8 mouse cellular contexts compared by ENCODE assay signal in genomic region chr2:84774751-84775150, GRCm38 (mm10). TPM values are rescaled to one million over a fixed set of nuclear protein-coding genes. Genes with fewer than 3 reads are reported as not detected.
DNase-seq lines count a peak whose midpoint lies in the region; ATAC-seq and TF ChIP-seq lines count a peak whose summit lies in the region.

No protein-coding gene starts in this region.

- 1% methylated on average over 15 of the region's 15 CpGs for WGBS in embryonic facial prominence, embryonic 10.5 days
- 24% methylated on average over 15 of the region's 15 CpGs for WGBS in liver, embryonic 16.5 days (ENCODE audit: insufficient replicate concordance)
- 11% methylated on average over 15 of the region's 15 CpGs for WGBS in olfactory bulb, adult 2 months

- DNase-seq in layer of hippocampus, adult 9-11 months, result peak; percentile 8
- DNase-seq in layer of hippocampus, adult 8-10 months (ENCODE audit: low spot score in 2 of 2), result no peak
- DNase-seq in embryonic facial prominence, embryonic 10.5 days (ENCODE audit: low spot score), result peak; percentile 87
- peak; percentile 83 for DNase-seq in heart, adult 8-10 months (ENCODE audit: low spot score)
- peak; percentile 48 for DNase-seq in kidney, adult 18-20 months

- no peak overlapping the region for H3K9ac ChIP-seq in liver, embryonic 16.5 days (ENCODE audit: low read depth, low read length)

- TF ChIP-seq CTCF in olfactory bulb, adult 2 months (IDR thresholded peaks at IDR 0.05; ENCODE audit: insufficient read depth, low read depth, low read length), result no peak

- H3K9me3 ChIP-seq in embryonic facial prominence, embryonic 10.5 days, result no peaks in the 10 kb centered on the region
- no peaks in the 10 kb centered on the region for H3K9me3 ChIP-seq in liver, embryonic 16.5 days (replicated peaks; ENCODE audit: control insufficient read depth, low read length)

- H3K27ac ChIP-seq in embryonic facial prominence, embryonic 10.5 days (replicated peaks), result peak overlapping the region; percentile 86
- H3K27ac ChIP-seq in liver, embryonic 16.5 days (ENCODE audit: low read length), result no peak overlapping the region
- H3K27ac ChIP-seq in olfactory bulb, adult 2 months (ENCODE audit: insufficient read depth, low read depth, low read length), result no peak overlapping the region

- peaks cover 28% of the 10 kb centered on the region for H3K4me1 ChIP-seq in embryonic facial prominence, embryonic 10.5 days
- no peaks in the 10 kb centered on the region; the same call in none of the 2 replicates for H3K4me1 ChIP-seq in liver, embryonic 16.5 days (ENCODE audit: control insufficient read depth, low read depth, low read length)
- H3K4me1 ChIP-seq in olfactory bulb, adult 2 months (ENCODE audit: control insufficient read depth, insufficient read depth, low read length), result peaks cover 10% of the 10 kb centered on the region

- no peaks in the 10 kb centered on the region for H3K27me3 ChIP-seq in embryonic facial prominence, embryonic 10.5 days (replicated peaks; ENCODE audit: low read depth, poor library complexity, severe bottlenecking)
- peaks cover 29% of the 10 kb centered on the region for H3K27me3 ChIP-seq in liver, embryonic 16.5 days (ENCODE audit: control insufficient read depth, insufficient read depth, low read depth, low read length)

- peak overlapping the region; percentile 54 for H3K4me3 ChIP-seq in embryonic facial prominence, embryonic 10.5 days
- H3K4me3 ChIP-seq in liver, embryonic 16.5 days (ENCODE audit: low read depth, low read length), result peak overlapping the region; percentile 23
- H3K4me3 ChIP-seq in olfactory bulb, adult 2 months (ENCODE audit: insufficient read depth, low read depth, low read length), result peak overlapping the region; percentile 4; the same call in 1 of the 2 replicates

- peak overlapping the region; percentile 15 for H3K4me2 ChIP-seq in liver, embryonic 16.5 days (ENCODE audit: low read depth, low read length)

- TF ChIP-seq POLR2A in olfactory bulb, adult 2 months (IDR thresholded peaks at IDR 0.05; ENCODE audit: insufficient read depth, low read depth, low read length), result no peak

- no peaks in the 10 kb centered on the region for H3K36me3 ChIP-seq in embryonic facial prominence, embryonic 10.5 days (replicated peaks)
- H3K36me3 ChIP-seq in liver, embryonic 16.5 days (ENCODE audit: control insufficient read depth, insufficient read depth), result no peaks in the 10 kb centered on the region

- peak; percentile 79 for ATAC-seq in liver, embryonic 16.5 days (ENCODE audit: low read depth)
- ATAC-seq in megakaryocyte progenitor cell, adult 5-6 weeks (replicated peaks; ENCODE audit: poor library complexity), result no peak

RNA-seq across cellular contexts. Expression of gene Serping1, which starts 0.5 kb away (rescaled TPM):
- total RNA-seq in layer of hippocampus, adult 8-10 months (2022), result 10 to 100 TPM in 2 of 4 experiments, 1 to 10 TPM in 2; 6.2 to 16.4 (median 10.8) TPM
- polyA plus RNA-seq in embryonic facial prominence, embryonic 10.5 days (2016; fragmentation: Nextera tagmentation; extraction: Ambion mirVana), result 16.6 and 18.7 TPM in 2 replicates
- 10 to 100 TPM; 58.4 to 76.5 (median 69.2) TPM for total RNA-seq in heart, adult 8-10 months (2022)
- polyA plus RNA-seq in liver, embryonic 16.5 days (2015; fragmentation: Nextera tagmentation; extraction: Ambion mirVana), result 119 and 133 TPM in 2 replicates
- not detected in 2 replicates for polyA plus RNA-seq in olfactory bulb, adult 2 months (2012; ENCODE audit: insufficient read depth, insufficient read length, low replicate concordance, missing spikeins)
- total RNA-seq in megakaryocyte progenitor cell, adult 5-6 weeks (2015), result 0.22 TPM in 1 of 2 replicates, not detected in the other
- total RNA-seq in megakaryocyte progenitor cell, adult 5-6 weeks (2017), result not detected in 2 replicates

RNA-seq across cellular contexts. Expression of gene Ube2l6, which starts 23.9 kb away (rescaled TPM):
- 1 to 10 TPM; 5.2 to 9.3 (median 5.6) TPM for total RNA-seq in layer of hippocampus, adult 8-10 months (2022)
- polyA plus RNA-seq in embryonic facial prominence, embryonic 10.5 days (2016; fragmentation: Nextera tagmentation; extraction: Ambion mirVana), result 22.7 and 25.8 TPM in 2 replicates
- total RNA-seq in heart, adult 8-10 months (2022), result 10 to 100 TPM; 11.8 to 37.6 (median 13.6) TPM
- polyA plus RNA-seq in liver, embryonic 16.5 days (2015; fragmentation: Nextera tagmentation; extraction: Ambion mirVana), result 486 and 542 TPM in 2 replicates
- not detected in 2 replicates for polyA plus RNA-seq in olfactory bulb, adult 2 months (2012; ENCODE audit: insufficient read depth, insufficient read length, low replicate concordance, missing spikeins)
- 9.6 and 11.2 TPM in 2 replicates for total RNA-seq in megakaryocyte progenitor cell, adult 5-6 weeks (2015)
- 8.5 and 12.7 TPM in 2 replicates for total RNA-seq in megakaryocyte progenitor cell, adult 5-6 weeks (2017)

RNA-seq across cellular contexts. Expression of gene Gm19426, which starts 31.3 kb away (rescaled TPM):
- 1 to 10 TPM; 1.9 to 4.2 (median 2.5) TPM for total RNA-seq in layer of hippocampus, adult 8-10 months (2022)
- polyA plus RNA-seq in embryonic facial prominence, embryonic 10.5 days (2016; fragmentation: Nextera tagmentation; extraction: Ambion mirVana), result 8.0 and 9.5 TPM in 2 replicates
- 1 to 10 TPM; 1.2 to 1.8 (median 1.4) TPM for total RNA-seq in heart, adult 8-10 months (2022)
- 0.89 and 0.95 TPM in 2 replicates for polyA plus RNA-seq in liver, embryonic 16.5 days (2015; fragmentation: Nextera tagmentation; extraction: Ambion mirVana)
- not detected in 2 replicates for polyA plus RNA-seq in olfactory bulb, adult 2 months (2012; ENCODE audit: insufficient read depth, insufficient read length, low replicate concordance, missing spikeins)
- 0.39 TPM in 1 of 2 replicates, not detected in the other for total RNA-seq in megakaryocyte progenitor cell, adult 5-6 weeks (2015)
- not detected in 2 replicates for total RNA-seq in megakaryocyte progenitor cell, adult 5-6 weeks (2017)

RNA-seq across cellular contexts. Expression of gene Ypel4, which starts 40.9 kb away (rescaled TPM):
- 100 to 1,000 TPM in 1 of 4 experiments, 10 to 100 TPM in 3; 68.7 to 105 (median 85.1) TPM for total RNA-seq in layer of hippocampus, adult 8-10 months (2022)
- 8.1 and 8.9 TPM in 2 replicates for polyA plus RNA-seq in embryonic facial prominence, embryonic 10.5 days (2016; fragmentation: Nextera tagmentation; extraction: Ambion mirVana)
- under 1 TPM; 0.46 to 0.84 (median 0.50) TPM for total RNA-seq in heart, adult 8-10 months (2022)
- 69.6 and 79.1 TPM in 2 replicates for polyA plus RNA-seq in liver, embryonic 16.5 days (2015; fragmentation: Nextera tagmentation; extraction: Ambion mirVana)
- 194 TPM in 1 of 2 replicates, not detected in the other for polyA plus RNA-seq in olfactory bulb, adult 2 months (2012; ENCODE audit: insufficient read depth, insufficient read length, low replicate concordance, missing spikeins)
- total RNA-seq in megakaryocyte progenitor cell, adult 5-6 weeks (2015), result 0.07 and 0.12 TPM in 2 replicates
- 0.27 TPM in 1 of 2 replicates, not detected in the other for total RNA-seq in megakaryocyte progenitor cell, adult 5-6 weeks (2017)

RNA-seq across cellular contexts. Expression of gene Clp1, which starts 47.6 kb away (rescaled TPM):
- total RNA-seq in layer of hippocampus, adult 8-10 months (2022), result 10 to 100 TPM in 1 of 4 experiments, 1 to 10 TPM in 3; 7.4 to 10.4 (median 8.5) TPM
- polyA plus RNA-seq in embryonic facial prominence, embryonic 10.5 days (2016; fragmentation: Nextera tagmentation; extraction: Ambion mirVana), result 53.2 and 53.8 TPM in 2 replicates
- total RNA-seq in heart, adult 8-10 months (2022), result 1 to 10 TPM; 4.0 to 6.5 (median 4.6) TPM
- polyA plus RNA-seq in liver, embryonic 16.5 days (2015; fragmentation: Nextera tagmentation; extraction: Ambion mirVana), result 49.7 and 56.2 TPM in 2 replicates
- not detected in 2 replicates for polyA plus RNA-seq in olfactory bulb, adult 2 months (2012; ENCODE audit: insufficient read depth, insufficient read length, low replicate concordance, missing spikeins)
- total RNA-seq in megakaryocyte progenitor cell, adult 5-6 weeks (2015), result 42.5 and 44.7 TPM in 2 replicates
- 37.3 and 43.5 TPM in 2 replicates for total RNA-seq in megakaryocyte progenitor cell, adult 5-6 weeks (2017)

Comparison
In these comparisons a context has a peak if more than half of its experiments do, and no peak if none do; other contexts are left out.
1. DNase-seq: peak in layer of hippocampus, adult 9-11 months (single experiment), embryonic facial prominence, embryonic 10.5 days (single experiment), heart, adult 8-10 months (single experiment) and kidney, adult 18-20 months (single experiment); none in layer of hippocampus, adult 8-10 months (0 of 2).
2. H3K4me3 ChIP-seq: peak in every context shown above with its lines; median percentile 54 in embryonic facial prominence, embryonic 10.5 days; 23 in liver, embryonic 16.5 days; 4 in olfactory bulb, adult 2 months.
3. RNA of gene Serping1, which starts 0.5 kb away (total RNA-seq): 58.4 to 76.5 TPM in heart, adult 8-10 months and 6.2 to 16.4 TPM in layer of hippocampus, adult 8-10 months; 0.22 TPM in megakaryocyte progenitor cell, adult 5-6 weeks; every median in the first group is over 4 times any median in the second.